Mouse (Mus musculus) MEL (cell line): ENCODE data around the gene Zfp64. TPM values are rescaled to one million over a fixed set of nuclear protein-coding genes. Genes with fewer than 3 reads are reported as not detected.
A peak's percentile ranks its signal among the peaks of the same experiment; 100 is the strongest.

Experiments
- DNase-seq: peaks from one replicate; pipeline ENCODE4 v3.0.0; 2011; ENCODE audit warnings: low read depth, low spot score
- H3K27ac ChIP-seq: 2 replicates; pipeline ENCODE4 v1.5.1; 2012; ENCODE audit warnings: low read depth, mild to moderate bottlenecking, control low read depth, low read length, moderate library complexity; ENCODE audit not compliant: control insufficient read depth
- H3K27me3 ChIP-seq, 2 experiments: fragments of 150-350 bp in 1 of 2; sonication (generic) in 1 of 2; 2 replicates each; pipeline ENCODE4 v1.6.1; 2012; ENCODE audit warnings: low read length in 2 of 2, mild to moderate bottlenecking in 2 of 2, improper control_type of control experiment in 1 of 2, moderate library complexity in 1 of 2; ENCODE audit not compliant: insufficient read depth in 2 of 2, control insufficient read depth in 1 of 2
- H3K36me3 ChIP-seq, 2 experiments: 2 replicates each; pipeline ENCODE4 v1.6.1; 2012 to 2014; ENCODE audit warnings: low read length in 2 of 2, improper control_type of control experiment in 1 of 2, inconsistent platforms in 1 of 2, mild to moderate bottlenecking in 1 of 2; ENCODE audit not compliant: insufficient read depth in 2 of 2, control insufficient read depth in 1 of 2
- H3K4me1 ChIP-seq, 2 experiments: fragments of 150-350 bp in 1 of 2; sonication (generic) in 1 of 2; 2 replicates each; pipeline ENCODE4 v1.6.1; 2012; ENCODE audit warnings: low read length in 2 of 2, improper control_type of control experiment in 1 of 2, mild to moderate bottlenecking in 1 of 2; ENCODE audit not compliant: insufficient read depth in 2 of 2, control insufficient read depth in 1 of 2
- H3K4me3 ChIP-seq, 2 experiments: fragments of 150-350 bp in 1 of 2; sonication (generic) in 1 of 2; 2 replicates each; pipeline ENCODE4 v1.5.1; 2012; ENCODE audit warnings: low read depth in 2 of 2, low read length in 2 of 2, mild to moderate bottlenecking in 2 of 2, moderate library complexity in 2 of 2, control low read depth in 1 of 2, improper control_type of control experiment in 1 of 2; ENCODE audit not compliant: control insufficient read depth in 1 of 2, insufficient read depth in 1 of 2
- H3K79me2 ChIP-seq: 2 replicates; pipeline ENCODE4 v1.6.1; 2012; ENCODE audit warnings: mild to moderate bottlenecking, low read length, moderate library complexity; ENCODE audit not compliant: control insufficient read depth, poor library complexity, insufficient read depth
- H3K9ac ChIP-seq: 2 replicates; pipeline ENCODE4 v1.6.1; 2012; ENCODE audit warnings: low read depth, mild to moderate bottlenecking, control low read depth, low read length, moderate library complexity; ENCODE audit not compliant: control insufficient read depth, poor library complexity, severe bottlenecking
- H3K9me3 ChIP-seq: fragments of 150-350 bp; sonication (generic); replicated peaks from 2 replicates; pipeline ENCODE4 v1.6.1; 2012; ENCODE audit warnings: mild to moderate bottlenecking, low read length, improper control_type of control experiment, moderate library complexity; ENCODE audit not compliant: insufficient read depth
- CTCF ChIP-seq, 3 experiments: IDR thresholded peaks in 2 of 3; conservative IDR thresholded peaks in 1 of 3; 2 replicates each; pipeline ENCODE4 v1.5.1; 2011 to 2012; ENCODE audit warnings: low read length in 3 of 3, low read depth in 2 of 3, mild to moderate bottlenecking in 2 of 3, improper control_type of control experiment in 1 of 3, inconsistent platforms in 1 of 3, mixed read lengths in 1 of 3, moderate library complexity in 1 of 3; ENCODE audit not compliant: control insufficient read depth in 1 of 3, insufficient read depth in 1 of 3, poor library complexity in 1 of 3, severe bottlenecking in 1 of 3
- E2F4 ChIP-seq: IDR thresholded peaks from 2 replicates; pipeline ENCODE4 v1.6.1; 2011; ENCODE audit warnings: low read depth, low read length, improper control_type of control experiment, borderline replicate concordance
- EP300 ChIP-seq, 2 experiments: IDR thresholded peaks; 2 replicates each; pipeline ENCODE4 v1.6.1; 2011; ENCODE audit warnings: improper control_type of control experiment in 2 of 2, low read length in 2 of 2, low read depth in 1 of 2, mild to moderate bottlenecking in 1 of 2
- GATA1 ChIP-seq: IDR thresholded peaks from 2 replicates; pipeline ENCODE4 v1.6.1; 2011; ENCODE audit warnings: low read depth, low read length, improper control_type of control experiment
- HCFC1 ChIP-seq: IDR thresholded peaks from 2 replicates; pipeline ENCODE4 v1.6.1; 2012; ENCODE audit warnings: low read depth, mild to moderate bottlenecking, inconsistent platforms, low read length, improper control_type of control experiment, moderate library complexity
- MEF2A ChIP-seq: IDR thresholded peaks from 2 replicates; pipeline ENCODE4 v1.6.1; 2014; ENCODE audit warnings: low read depth, mild to moderate bottlenecking, inconsistent platforms, low read length, improper control_type of control experiment; ENCODE audit not compliant: poor library complexity, insufficient replicate concordance, severe bottlenecking; ENCODE audit errors: extremely low read depth
- MYC ChIP-seq: IDR thresholded peaks from 2 replicates; pipeline ENCODE4 v1.6.1; 2011; ENCODE audit warnings: low read depth, mild to moderate bottlenecking, low read length, improper control_type of control experiment, moderate library complexity
- NELFE ChIP-seq: IDR thresholded peaks from 2 replicates; pipeline ENCODE4 v1.6.1; 2011; ENCODE audit warnings: low read depth, low read length, improper control_type of control experiment
- POLR2A ChIP-seq, 2 experiments: IDR thresholded peaks; 2 replicates each; pipeline ENCODE4 v1.6.1; 2011 to 2012; ENCODE audit warnings: low read length in 2 of 2, mild to moderate bottlenecking in 2 of 2, control low read depth in 1 of 2, improper control_type of control experiment in 1 of 2, low read depth in 1 of 2, moderate library complexity in 1 of 2; ENCODE audit not compliant: control insufficient read depth in 1 of 2, insufficient read depth in 1 of 2, poor library complexity in 1 of 2
- POLR2AphosphoS5 ChIP-seq: IDR thresholded peaks from 2 replicates; pipeline ENCODE4 v1.6.1; 2012; ENCODE audit warnings: low read depth, borderline replicate concordance, mild to moderate bottlenecking, inconsistent platforms, low read length, moderate library complexity, mixed read lengths
- RAD21 ChIP-seq: IDR thresholded peaks from 2 replicates; pipeline ENCODE4 v1.6.1; 2011; ENCODE audit warnings: mild to moderate bottlenecking, low read depth, low read length, improper control_type of control experiment
- RCOR1 ChIP-seq: IDR thresholded peaks from 2 replicates; pipeline ENCODE4 v1.6.1; 2012; ENCODE audit warnings: low read depth, mild to moderate bottlenecking, inconsistent platforms, low read length, improper control_type of control experiment
- SMC3 ChIP-seq: IDR thresholded peaks from 2 replicates; pipeline ENCODE4 v1.6.1; 2011; ENCODE audit warnings: low read depth, low read length, improper control_type of control experiment
- UBTF ChIP-seq: IDR thresholded peaks from 2 replicates; pipeline ENCODE4 v1.6.1; 2012; ENCODE audit warnings: low read depth, mild to moderate bottlenecking, inconsistent platforms, low read length, improper control_type of control experiment, moderate library complexity, borderline replicate concordance; ENCODE audit not compliant: insufficient read depth
- USF1 ChIP-seq: IDR thresholded peaks from 2 replicates; pipeline ENCODE4 v1.6.1; 2014; ENCODE audit warnings: low read depth, mild to moderate bottlenecking, inconsistent platforms, low read length, improper control_type of control experiment, moderate library complexity
- USF2 ChIP-seq, 2 experiments: IDR thresholded peaks; 2 replicates each; pipeline ENCODE4 v1.6.1; 2011 to 2012; ENCODE audit warnings: improper control_type of control experiment in 2 of 2, low read length in 2 of 2, borderline replicate concordance in 1 of 2, inconsistent platforms in 1 of 2, low read depth in 1 of 2, mild to moderate bottlenecking in 1 of 2; ENCODE audit not compliant: insufficient read depth in 1 of 2
- ZC3H11A ChIP-seq: IDR thresholded peaks from 2 replicates; pipeline ENCODE4 v1.6.1; 2012; ENCODE audit warnings: low read depth, mild to moderate bottlenecking, inconsistent platforms, low read length, improper control_type of control experiment
- ZMIZ1 ChIP-seq: IDR thresholded peaks from 2 replicates; pipeline ENCODE4 v1.6.1; 2012; ENCODE audit warnings: low read depth, mild to moderate bottlenecking, inconsistent platforms, low read length, improper control_type of control experiment, moderate library complexity
- ZNF384 ChIP-seq: IDR thresholded peaks from 2 replicates; pipeline ENCODE4 v1.6.1; 2012; ENCODE audit warnings: low read depth, mild to moderate bottlenecking, inconsistent platforms, low read length, improper control_type of control experiment
- polyA plus RNA-seq, 2 experiments: library from polyadenylated mRNA; stranded (reverse) in 1 of 2; unstranded in 1 of 2; fragments of >175 nt in 1 of 2; fragments of >200 nt in 1 of 2; gene quantifications; 2 replicates each; pipeline versions ENCODE4 v1.2.1 to v1.2.4; 2012; ENCODE audit warnings: low replicate concordance in 2 of 2, low read depth in 1 of 2; ENCODE audit not compliant: insufficient read length in 2 of 2, insufficient read depth in 1 of 2, missing spikeins in 1 of 2
- total RNA-seq: library from RNA; depleted of rRNA; stranded (reverse); fragments of 300-350 nt; gene quantifications from 2 replicates; pipeline ENCODE4 v1.2.3, GENCODE M21; 2012

The Zfp64 gene
- total and polyA plus RNA-seq, 3 experiments = 22.4 to 35.8 TPM; not detected in 1

- no peaks in the 10 kb centered on the region for H3K4me1 ChIP-seq
- DNase-seq = peak; percentile 17
- no peak for TF ChIP-seq ZNF384
- no peak for TF ChIP-seq USF2 (IDR thresholded peaks at IDR 0.05; ENCODE audit: borderline replicate concordance in 1 of 2, insufficient read depth in 1 of 2, low read depth in 1 of 2, low read length in 2 of 2)
- TF ChIP-seq RCOR1 = no peak
- TF ChIP-seq POLR2AphosphoS5 = no peak
- no peak for TF ChIP-seq UBTF
- no peak for TF ChIP-seq SMC3
- TF ChIP-seq ZMIZ1 = no peak
- TF ChIP-seq MYC = no peak
- no peak for TF ChIP-seq EP300 (IDR thresholded peaks at IDR 0.05; ENCODE audit: low read depth in 1 of 2, low read length in 2 of 2)
- no peak for TF ChIP-seq USF1
- no peak for TF ChIP-seq ZC3H11A
- no peak; a peak in 1 of 6 replicates for TF ChIP-seq CTCF (IDR thresholded peaks at IDR 0.05 in 2 of 3, conservative IDR thresholded peaks at IDR 0.05 in 1 of 3; ENCODE audit: control insufficient read depth in 1 of 3, insufficient read depth in 1 of 3, low read depth in 2 of 3, low read length in 3 of 3, poor library complexity in 1 of 3, severe bottlenecking in 1 of 3)
- TF ChIP-seq MEF2A = no peak
- TF ChIP-seq RAD21 = no peak
- no peak for TF ChIP-seq NELFE
- TF ChIP-seq HCFC1 = no peak
- TF ChIP-seq GATA1 = no peak
- no peak for TF ChIP-seq E2F4
- no peak for TF ChIP-seq POLR2A (IDR thresholded peaks at IDR 0.05; ENCODE audit: control insufficient read depth in 1 of 2, insufficient read depth in 1 of 2, low read depth in 1 of 2, low read length in 2 of 2, poor library complexity in 1 of 2)
- H3K36me3 ChIP-seq = no peaks in the 10 kb centered on the region
- no peak overlapping the region for H3K27ac ChIP-seq
- H3K27me3 ChIP-seq = no peaks in the 10 kb centered on the region
- H3K9me3 ChIP-seq = no peaks in the 10 kb centered on the region
- H3K9ac ChIP-seq = no peak overlapping the region
- no peak overlapping the region for H3K4me3 ChIP-seq
- no peaks in the 10 kb centered on the region for H3K79me2 ChIP-seq
Observed at GRCm38 (mm10) chr2:168882997-168883396, 72.4 kb downstream of the Zfp64 start.

GRCm38 (mm10) chr2:168881927-168882326, 73.5 kb downstream of the Zfp64 start:
- Histone ChIP-seq H3K9me3 (no peaks in the 10 kb centered on the region), H3K4me1 (no peaks in the 10 kb centered on the region), H3K9ac (no peak overlapping the region), H3K27ac (no peak overlapping the region), H3K27me3 (no peaks in the 10 kb centered on the region), H3K4me3 (no peak overlapping the region), H3K79me2 (no peaks in the 10 kb centered on the region), H3K36me3 (no peaks in the 10 kb centered on the region)
- DNase-seq = no peak
- TF ChIP-seq UBTF (no peak), ZC3H11A (no peak)
